Mouse (Mus musculus) gastrocnemius, postnatal 25 days (tissue): ENCODE measurements around the gene Acap2. TPM values are rescaled to one million over a fixed set of nuclear protein-coding genes. Genes with fewer than 3 reads are reported as not detected.

Source experiments
- DNase-seq: peaks from one replicate; pipeline ENCODE4 v3.0.0; 2022
- long read RNA-seq, 2 experiments: library from polyadenylated mRNA; stranded (forward); transcript quantifications; one replicate each; pipeline ENCODE4 v2.0.0; 2021
- total RNA-seq, 2 experiments: library from RNA; stranded (reverse); gene quantifications; 1 replicate in 1 of 2; 2 replicates in 1 of 2; pipeline ENCODE4 v1.2.3; 2021

Acap2 gene
- total RNA-seq = 10 to 100 TPM in 1 of 2 experiments, 1 to 10 TPM in 1; 8.5 to 10.8 TPM
- long read RNA-seq, experiment 1, partial matches to known transcripts = 0 of 2 reads
- long read RNA-seq, experiment 1, other reads (novel, unspliced or antisense) = 2 of 2 reads
- long read RNA-seq, experiment 2, partial matches to known transcripts = 0 of 2 reads
- long read RNA-seq, experiment 2, other reads (novel, unspliced or antisense) = 1 of 2 reads

GRCm38 (mm10) chr16:31200790-31201567, at the start of gene Acap2:
Acap2 (minus strand) TSS chr16:31201245.
- peak; percentile 99 for DNase-seq

DNA sequence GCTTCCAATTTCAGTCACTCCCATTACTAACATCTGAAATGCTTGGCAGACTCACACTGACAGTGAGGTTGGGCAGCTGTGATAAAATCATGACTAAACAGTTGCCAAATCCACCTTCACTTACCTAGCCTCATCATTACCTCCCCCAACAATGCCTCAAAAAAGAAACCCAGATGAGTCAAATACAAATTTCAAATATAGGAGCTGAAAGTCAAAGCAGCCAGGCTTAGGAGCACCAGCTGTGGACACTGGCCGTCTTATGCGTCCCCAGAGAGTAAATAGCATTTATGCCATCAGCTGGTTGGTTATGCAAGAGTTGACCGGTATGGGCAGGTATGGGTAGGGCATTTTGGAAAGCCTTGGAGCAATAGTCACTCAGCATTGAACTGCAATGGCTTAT, 48.4 kb upstream of the Acap2 start:
- no peak for DNase-seq

DNA sequence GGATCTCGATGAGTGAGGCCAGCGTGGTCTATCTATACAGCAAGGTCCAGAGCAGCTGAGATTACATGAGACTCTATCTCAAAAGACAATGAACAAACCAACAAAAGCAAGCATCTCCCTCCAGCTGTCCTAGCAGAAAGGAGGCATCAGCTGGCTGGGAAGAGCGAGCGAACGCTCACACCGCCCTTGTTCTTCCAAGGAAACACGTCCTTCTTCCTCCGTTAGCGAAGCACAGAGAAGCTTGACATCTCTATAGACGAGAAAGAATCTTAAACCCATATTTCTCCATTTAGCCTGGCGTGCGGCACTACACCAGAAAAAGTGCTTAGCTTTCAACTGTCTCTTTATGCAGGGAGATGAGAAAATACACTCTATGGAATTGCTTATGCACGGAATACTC, 47.7 kb upstream of the Acap2 start:
- DNase-seq = no peak

DNA sequence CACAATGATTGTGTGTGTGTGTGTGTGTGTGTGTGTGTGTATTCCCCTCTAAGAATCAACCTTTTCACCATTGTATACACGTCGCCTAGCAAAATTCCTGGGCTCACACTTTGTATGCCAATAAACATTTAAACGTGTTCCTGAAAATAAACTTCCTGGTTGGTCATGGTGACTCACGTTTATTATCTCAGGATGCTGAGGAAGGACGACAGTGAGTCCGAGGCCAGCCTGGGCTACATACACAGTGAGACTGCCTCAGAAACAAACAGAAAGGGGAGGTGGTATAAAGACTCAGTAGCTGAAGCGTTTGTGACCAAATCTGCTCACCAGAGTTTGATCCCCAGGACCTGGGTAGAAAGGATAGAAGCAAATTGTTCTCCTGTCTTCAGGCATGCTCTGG, 46.4 kb upstream of the Acap2 start:
- DNase-seq = no peak

- DNase-seq = no peak
Observed at GRCm38 (mm10) chr16:31244053-31244452, 43.0 kb upstream of the Acap2 start.

- no peak for DNase-seq
Observed at GRCm38 (mm10) chr16:31241433-31241832, 40.4 kb upstream of the Acap2 start.

- DNase-seq = no peak
Observed at GRCm38 (mm10) chr16:31240569-31240968, 39.5 kb upstream of the Acap2 start.

DNA sequence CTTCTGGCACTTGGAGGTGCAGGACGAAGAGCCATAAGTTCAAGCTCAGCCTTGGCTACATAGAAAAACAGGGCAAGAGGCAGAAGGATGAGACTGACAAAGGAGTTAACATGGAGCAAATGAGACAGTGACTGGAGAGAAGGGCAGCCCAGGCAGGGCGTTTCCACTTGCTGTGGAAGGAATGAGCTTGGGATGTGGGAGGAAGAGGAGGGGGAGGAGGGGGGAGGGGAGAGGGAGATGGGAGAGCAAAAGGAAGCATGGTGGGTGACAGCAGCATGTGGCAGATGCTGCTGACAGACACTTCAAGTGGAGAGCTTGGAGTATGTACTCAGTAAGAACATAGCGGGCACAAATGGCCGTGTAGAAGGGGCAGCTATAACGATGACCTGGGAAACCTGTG, 37.2 kb upstream of the Acap2 start:
- no peak for DNase-seq

DNA sequence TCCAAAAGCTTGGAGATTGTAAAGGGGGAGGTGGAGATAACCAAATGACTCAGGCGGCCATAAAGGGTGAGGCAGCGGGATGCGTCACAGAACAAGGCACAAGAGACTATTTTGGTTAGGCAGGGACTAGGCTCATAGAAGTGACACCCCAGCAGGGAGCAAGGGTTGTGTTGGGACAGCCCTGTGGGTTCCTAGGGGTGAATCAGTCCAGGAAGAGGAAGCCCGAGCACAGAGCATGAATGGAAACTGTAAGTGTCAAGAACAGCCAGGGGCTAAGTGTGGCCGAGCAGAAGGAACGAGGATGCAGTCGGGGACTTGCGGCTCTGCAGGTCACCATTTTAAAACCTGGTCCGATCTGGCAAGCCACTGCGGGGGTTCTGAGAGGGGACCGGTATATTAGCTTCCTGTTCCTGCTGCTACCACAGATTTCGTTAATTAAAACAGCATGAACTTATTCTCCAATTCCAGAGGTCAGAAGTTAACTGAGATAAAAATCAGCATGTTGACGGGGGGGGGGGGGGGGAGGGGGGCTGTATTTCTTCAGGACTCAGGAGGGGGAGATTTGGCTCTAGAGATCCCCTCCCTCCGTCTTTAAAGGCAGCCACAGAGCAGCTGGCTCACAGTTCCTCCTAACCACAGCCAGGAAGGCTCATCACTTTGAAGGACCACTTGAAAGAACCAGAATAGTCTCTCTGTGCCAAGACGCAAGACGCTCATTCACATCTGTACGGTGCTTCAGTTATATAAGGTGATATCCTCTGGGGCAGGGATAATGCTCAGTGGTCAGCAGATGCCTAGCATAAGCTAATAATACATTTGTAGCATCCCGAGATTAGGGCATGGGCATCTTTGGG, 34.6 kb upstream of the Acap2 start:
- DNase-seq = no peak

GRCm38 (mm10) chr16:31234808-31235456, 33.9 kb upstream of the Acap2 start:
- DNase-seq = no peak

- no peak for DNase-seq
Observed at GRCm38 (mm10) chr16:31234356-31234755, 33.3 kb upstream of the Acap2 start.

DNA sequence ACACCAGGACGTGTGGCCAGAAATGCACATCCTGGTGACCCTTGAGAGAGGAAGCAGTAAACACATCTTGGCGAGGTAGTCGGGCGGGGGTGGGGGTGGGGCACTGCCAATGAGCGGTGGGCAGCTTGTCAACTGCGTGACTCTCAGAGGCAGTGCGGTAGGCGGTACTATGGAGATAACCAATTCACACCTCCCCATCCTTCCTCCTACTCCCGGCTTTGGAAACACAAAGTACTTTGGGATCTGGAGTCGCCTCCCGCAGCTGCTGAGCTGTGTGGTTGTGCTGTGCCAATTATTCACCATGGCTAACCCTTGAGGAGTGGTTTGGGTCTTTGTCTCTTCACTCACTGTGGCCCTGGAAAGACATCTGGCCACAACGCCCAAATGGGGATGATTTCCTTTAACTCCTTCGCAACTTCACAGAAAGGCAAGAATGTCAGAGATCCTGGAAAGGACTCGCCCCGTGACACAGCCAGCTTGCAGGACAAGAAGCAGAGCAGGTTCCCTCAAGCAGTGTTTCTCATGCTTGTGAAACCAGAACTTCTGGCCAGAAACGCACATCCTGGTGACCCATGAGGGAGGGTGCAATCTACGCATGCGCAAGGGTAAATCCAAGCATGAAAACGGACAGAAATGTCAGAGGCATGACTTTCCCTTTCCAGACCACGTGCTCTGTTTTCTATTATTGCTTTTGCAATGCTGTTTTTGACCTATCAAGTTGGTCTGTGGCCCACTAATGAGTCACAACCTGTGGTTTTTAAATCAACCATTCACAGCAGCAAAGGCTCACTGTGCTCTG, 32.7 kb upstream of the Acap2 start:
- peak; percentile 78 for DNase-seq

DNA sequence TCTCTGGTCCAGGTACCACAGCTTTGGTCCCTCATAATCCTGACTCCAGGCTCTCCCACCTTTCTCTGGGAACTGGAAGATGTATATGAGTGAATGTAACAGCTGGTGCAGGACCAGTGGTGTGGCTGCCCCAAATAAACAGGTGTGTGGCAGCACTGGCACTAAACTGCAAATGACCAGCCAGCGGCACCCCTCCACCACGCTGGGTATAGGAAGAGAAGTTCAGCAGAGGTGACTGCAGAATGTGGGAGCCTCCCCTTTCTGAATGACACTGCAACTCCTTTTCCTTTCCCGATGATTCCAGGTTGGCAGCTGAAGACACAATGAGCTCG, 32.1 kb upstream of the Acap2 start:
- DNase-seq = no peak

- DNase-seq = no peak
Observed at GRCm38 (mm10) chr16:31232491-31233166, 31.6 kb upstream of the Acap2 start.

- DNase-seq = no peak
Observed at GRCm38 (mm10) chr16:31231591-31231990, 30.5 kb upstream of the Acap2 start.

GRCm38 (mm10) chr16:31227746-31228145, 26.7 kb upstream of the Acap2 start:
- DNase-seq = no peak

DNA sequence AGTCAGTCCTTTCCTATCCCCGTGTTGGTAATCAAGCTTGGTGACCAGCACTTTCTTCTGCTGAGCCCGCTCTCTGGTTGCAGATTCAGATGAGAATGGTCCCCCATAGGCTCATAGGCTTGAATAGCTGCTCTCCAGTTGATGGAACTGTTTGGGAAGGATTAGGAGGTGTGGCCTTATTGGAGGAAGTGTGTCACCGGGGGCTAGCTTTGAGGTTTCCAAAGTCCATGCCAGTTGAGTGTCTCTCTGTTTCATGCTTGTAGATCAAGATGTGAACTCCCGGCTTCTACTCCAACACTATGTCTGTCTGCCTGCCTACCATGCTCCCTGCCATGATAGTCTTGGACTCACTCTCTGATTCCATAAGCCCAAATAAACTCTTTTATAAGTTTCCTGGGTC, 14.2 kb upstream of the Acap2 start:
- DNase-seq = no peak

DNA sequence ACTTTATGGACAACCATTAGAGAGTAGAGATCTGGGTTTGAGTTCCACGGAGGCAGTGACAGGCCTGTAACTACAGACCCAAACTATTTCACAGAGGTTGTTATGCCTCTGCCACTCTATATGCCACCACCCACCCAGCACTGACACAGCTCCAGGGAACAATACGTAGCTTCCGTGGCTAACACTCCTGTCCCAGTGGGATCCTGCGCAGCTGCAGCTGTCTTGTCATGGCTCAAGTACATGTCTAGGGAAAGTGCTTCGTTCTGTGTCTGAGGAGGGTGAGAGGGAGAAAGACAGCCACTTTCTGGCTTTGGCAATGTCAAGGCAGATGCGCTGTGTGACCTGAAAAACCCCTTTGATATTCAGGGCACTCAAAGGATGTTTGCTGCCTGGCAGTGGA, 12.4 kb upstream of the Acap2 start:
- no peak for DNase-seq

DNA sequence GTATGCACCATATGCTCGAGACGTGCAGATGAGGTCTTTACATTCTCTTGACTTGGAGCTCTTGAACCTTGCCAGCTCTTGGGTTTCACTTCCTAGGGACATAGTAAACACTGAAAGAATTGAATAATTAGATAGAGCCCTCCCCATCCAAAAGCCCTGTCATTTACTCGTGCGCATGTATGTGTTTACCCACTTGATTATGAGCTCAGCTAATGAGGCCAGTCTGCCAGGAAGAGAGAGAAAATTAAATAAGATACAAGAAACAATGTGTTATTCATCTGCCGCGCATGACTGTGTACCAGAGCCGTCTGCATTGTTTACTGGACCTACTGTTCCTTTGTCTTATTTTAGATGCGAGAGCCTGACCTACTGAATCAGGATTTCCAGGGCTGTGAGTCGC, 10.5 kb upstream of the Acap2 start:
- DNase-seq = no peak

DNA sequence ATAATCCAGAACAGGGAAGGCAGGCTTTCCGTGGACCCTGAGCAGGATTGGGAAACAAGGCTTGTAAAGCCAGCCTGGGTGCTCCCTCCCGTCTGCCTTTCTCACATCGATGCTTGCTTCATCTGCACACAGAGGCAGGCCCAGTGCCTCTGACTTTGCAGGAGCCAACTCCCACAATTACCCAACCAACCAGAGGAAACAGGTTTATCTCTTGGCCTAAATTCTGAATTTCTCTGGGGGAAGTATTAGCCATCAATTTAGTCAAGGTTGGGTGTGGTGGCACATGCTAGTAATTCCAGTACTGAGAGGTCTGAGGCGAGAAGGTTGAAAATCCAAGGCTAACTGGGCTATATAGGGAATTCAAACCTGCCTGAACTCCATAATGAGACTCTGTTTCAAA, 9.4 kb upstream of the Acap2 start:
- no peak for DNase-seq

DNA sequence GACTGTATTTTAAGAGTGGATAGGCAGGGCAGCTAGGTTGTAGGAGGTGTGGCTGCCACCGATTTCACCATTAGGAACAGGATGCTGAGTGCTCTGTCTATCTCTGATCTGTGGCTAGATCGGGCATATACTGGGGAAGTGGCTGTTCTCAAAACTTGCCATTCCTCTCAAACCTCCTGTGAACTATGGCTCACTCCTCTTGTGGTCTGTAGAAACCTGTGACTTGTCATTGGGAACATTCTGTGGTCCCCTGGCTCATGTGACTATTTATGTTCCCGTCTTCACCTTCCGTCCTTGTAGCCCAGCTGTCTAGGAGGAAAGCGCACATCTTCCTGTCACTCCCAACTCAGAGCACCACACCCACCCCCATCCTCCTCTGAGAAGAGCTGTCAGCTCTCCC, 8.9 kb upstream of the Acap2 start:
- DNase-seq = no peak
